Mouse (Mus musculus): ENCODE data around the gene Akt1s1. TPM values are rescaled to one million over a fixed set of nuclear protein-coding genes. Genes with fewer than 3 reads are reported as not detected.

The Akt1s1 gene
- total RNA-seq (2021), result 10 to 100 TPM; 80.8 to 81.1 TPM
- long read RNA-seq, experiment 1, transcript Akt1s1-203 (5 exons, 1,160 nt), result minor isoform, 10 of 46 reads
- long read RNA-seq, experiment 1, transcript Akt1s1-204 (5 exons, 1,812 nt), result major isoform, 15 of 46 reads
- long read RNA-seq, experiment 1, partial matches to known transcripts, result 9 of 46 reads
- long read RNA-seq, experiment 1, other reads (novel, unspliced or antisense), result 12 of 46 reads
- long read RNA-seq, experiment 2, transcript Akt1s1-203 (5 exons, 1,160 nt), result major isoform, 15 of 57 reads
- long read RNA-seq, experiment 2, transcript Akt1s1-204 (5 exons, 1,812 nt), result major isoform, 15 of 57 reads
- long read RNA-seq, experiment 2, partial matches to known transcripts, result 6 of 57 reads
- long read RNA-seq, experiment 2, other reads (novel, unspliced or antisense), result 19 of 57 reads

- DNase-seq (ENCODE audit: low spot score in 2 of 2), result peak; percentile 99 to 100
- intact Hi-C loops (cut with DNase I), result no loop called here
These were observed at the start of gene Akt1s1, which contains the start of gene Tbc1d17 for GRCm38 (mm10) chr7:44848561-44849415. Akt1s1 (plus strand) TSS chr7:44848991. Tbc1d17 (minus strand) TSS chr7:44849079.

GRCm38 (mm10) chr7:44808927-44809326 is 39.9 kb upstream of the Akt1s1 start:
- DNase-seq (ENCODE audit: low spot score in 2 of 2), result no peak
- intact Hi-C loops (cut with DNase I), result no loop called here

GRCm38 (mm10) chr7:44809466-44809865 is 39.3 kb upstream of the Akt1s1 start:
- intact Hi-C loops (cut with DNase I), result no loop called here
- no peak for DNase-seq (ENCODE audit: low spot score in 2 of 2)

GRCm38 (mm10) chr7:44810365-44810764 is 38.4 kb upstream of the Akt1s1 start:
- intact Hi-C loops (cut with DNase I), result loop anchor here (5.0 kb wide), 1 partner anchor 38 kb away; no protein-coding TSS in a partner anchor
- DNase-seq (ENCODE audit: low spot score in 2 of 2), result no peak

- no peak for DNase-seq (ENCODE audit: low spot score in 2 of 2)
- intact Hi-C loops (cut with DNase I), result loop anchor here (5.0 kb wide), 1 partner anchor 39 kb away; no protein-coding TSS in a partner anchor
These were observed 37.8 kb upstream of the Akt1s1 start for GRCm38 (mm10) chr7:44810819-44811557.

GRCm38 (mm10) chr7:44812651-44813325 is 36.0 kb upstream of the Akt1s1 start:
- intact Hi-C loops (cut with DNase I), result loop anchor here (5.0 kb wide), 1 partner anchor 40 kb away; no protein-coding TSS in a partner anchor

GRCm38 (mm10) chr7:44813985-44814384 is 34.8 kb upstream of the Akt1s1 start:
- DNase-seq (ENCODE audit: low spot score in 2 of 2), result no peak
- intact Hi-C loops (cut with DNase I), result loop anchor here (5.0 kb wide), 1 partner anchor 42 kb away; no protein-coding TSS in a partner anchor

More at GRCm38 (mm10) chr7:44812651-44813325, 36.0 kb upstream of the Akt1s1 start:
- DNase-seq (ENCODE audit: low spot score in 2 of 2), result no peak

GRCm38 (mm10) chr7:44814423-44814822 is 34.4 kb upstream of the Akt1s1 start:
- intact Hi-C loops (cut with DNase I), result loop anchor here (5.0 kb wide), 1 partner anchor 42 kb away; no protein-coding TSS in a partner anchor
- no peak for DNase-seq (ENCODE audit: low spot score in 2 of 2)

- intact Hi-C loops (cut with DNase I), result loop anchor here (5.0 kb wide), 2 partner anchors 43 to 68 kb away; partner anchors contain the start of gene Vrk3
- no peak for DNase-seq (ENCODE audit: low spot score in 2 of 2)
These were observed 33.7 kb upstream of the Akt1s1 start for GRCm38 (mm10) chr7:44814952-44815553.

GRCm38 (mm10) chr7:44815721-44816469 is 32.9 kb upstream of the Akt1s1 start, which contains the start of the genes Nup62 and Il4i1:
Nup62 (plus strand) TSS chr7:44816088.
Il4i1 (plus strand) TSS chr7:44816387.
- intact Hi-C loops (cut with DNase I), result loop anchor here (5.0 kb wide), 1 partner anchor 69 kb away; the partner anchor contains the start of gene Vrk3
- DNase-seq (ENCODE audit: low spot score in 2 of 2), result peak; percentile 99

GRCm38 (mm10) chr7:44816470-44817021 is 32.2 kb upstream of the Akt1s1 start, which contains the start of gene Atf5:
Atf5 (minus strand) TSS chr7:44816658.
- intact Hi-C loops (cut with DNase I), result loop anchor here (5.0 kb wide), 1 partner anchor 69 kb away; the partner anchor contains the start of gene Vrk3
- peak; percentile 51 to 58 for DNase-seq (ENCODE audit: low spot score in 2 of 2)

GRCm38 (mm10) chr7:44817441-44817840 is 31.4 kb upstream of the Akt1s1 start:
- intact Hi-C loops (cut with DNase I), result loop anchor here (5.0 kb wide), 1 partner anchor 70 kb away; the partner anchor contains the start of gene Vrk3
- DNase-seq (ENCODE audit: low spot score in 2 of 2), result no peak

GRCm38 (mm10) chr7:44818164-44818563 is 30.6 kb upstream of the Akt1s1 start:
- peak; percentile 17 to 48 for DNase-seq (ENCODE audit: low spot score in 2 of 2)
- intact Hi-C loops (cut with DNase I), result loop anchor here (5.0 kb wide), 1 partner anchor 71 kb away; the partner anchor contains the start of gene Vrk3

- intact Hi-C loops (cut with DNase I), result loop anchor here (5.0 kb wide), 1 partner anchor 71 kb away; the partner anchor contains the start of gene Vrk3
- DNase-seq (ENCODE audit: low spot score in 2 of 2), result peak in 1 of 2 experiments; percentile 34
These were observed 30.0 kb upstream of the Akt1s1 start for GRCm38 (mm10) chr7:44818751-44819235.

- peak in 1 of 2 experiments; percentile 0 for DNase-seq (ENCODE audit: low spot score in 2 of 2)
- intact Hi-C loops (cut with DNase I), result loop anchor here (5.0 kb wide), 1 partner anchor 72 kb away; the partner anchor contains the start of gene Vrk3
These were observed 29.4 kb upstream of the Akt1s1 start for GRCm38 (mm10) chr7:44819391-44819790.

GRCm38 (mm10) chr7:44819863-44820262 is 28.9 kb upstream of the Akt1s1 start:
- intact Hi-C loops (cut with DNase I), result loop anchor here (5.0 kb wide), 1 partner anchor 73 kb away; the partner anchor contains the start of gene Vrk3
- peak; percentile 0 to 1 for DNase-seq (ENCODE audit: low spot score in 2 of 2)

Measured in left cerebral cortex, postnatal 14 days (tissue).